Mouse (Mus musculus) ES-E14 (cell line): ENCODE measurements around the gene Scarb1. TPM values are rescaled to one million over a fixed set of nuclear protein-coding genes. Genes with fewer than 3 reads are reported as not detected.

ENCODE experiments used
- DNase-seq: peaks from one replicate; pipeline ENCODE4 v3.0.0-alpha.2; 2013; ENCODE audit warnings: low read depth, low spot score
- H3K27ac ChIP-seq: 2 replicates; pipeline ENCODE4 v1.5.1; 2012; ENCODE audit warnings: low read depth, mild to moderate bottlenecking, low read length, moderate library complexity, mixed read lengths; ENCODE audit not compliant: poor library complexity, insufficient read depth, severe bottlenecking
- H3K36me3 ChIP-seq: 2 replicates; pipeline ENCODE4 v1.6.1; 2012; ENCODE audit warnings: mild to moderate bottlenecking, low read length, moderate library complexity, mixed read lengths; ENCODE audit not compliant: control insufficient read depth, poor library complexity, insufficient read depth, severe bottlenecking
- H3K4me1 ChIP-seq, 2 experiments: fragments of 150-350 bp in 1 of 2; sonication (generic) in 1 of 2; 2 replicates each; pipeline ENCODE4 v1.6.1; 2012; ENCODE audit warnings: low read length in 2 of 2, mild to moderate bottlenecking in 1 of 2, mixed read lengths in 1 of 2; ENCODE audit not compliant: control insufficient read depth in 2 of 2, insufficient read depth in 2 of 2, poor library complexity in 1 of 2
- H3K4me3 ChIP-seq, 2 experiments: fragments of 150-350 bp in 1 of 2; sonication (generic) in 1 of 2; 2 replicates each; pipeline ENCODE4 v1.5.1; 2012; ENCODE audit warnings: low read length in 2 of 2, low read depth in 1 of 2, mild to moderate bottlenecking in 1 of 2, mixed read lengths in 1 of 2; ENCODE audit not compliant: insufficient read depth in 1 of 2, poor library complexity in 1 of 2, severe bottlenecking in 1 of 2
- H3K9ac ChIP-seq: 2 replicates; pipeline ENCODE4 v1.6.1; 2012; ENCODE audit warnings: low read depth, mild to moderate bottlenecking, low read length, mixed read lengths; ENCODE audit not compliant: poor library complexity, insufficient read depth, severe bottlenecking
- H3K9me3 ChIP-seq: fragments of 150-350 bp; sonication (generic); 2 replicates; pipeline ENCODE4 v1.6.1; 2012; ENCODE audit warnings: low read depth, mild to moderate bottlenecking, low read length; ENCODE audit not compliant: control insufficient read depth, insufficient read depth
- CHD2 ChIP-seq: IDR thresholded peaks from 2 replicates; pipeline ENCODE4 v1.6.1; 2014; ENCODE audit warnings: mild to moderate bottlenecking, low read depth, low read length, inconsistent platforms
- HCFC1 ChIP-seq: IDR thresholded peaks from 2 replicates; pipeline ENCODE4 v1.6.1; 2012; ENCODE audit warnings: low read length, inconsistent platforms, borderline replicate concordance; ENCODE audit not compliant: insufficient read depth
- MAFK ChIP-seq: IDR thresholded peaks from 2 replicates; pipeline ENCODE4 v1.6.1; 2014; ENCODE audit warnings: mild to moderate bottlenecking, low read depth, low read length, inconsistent platforms; ENCODE audit not compliant: insufficient read depth
- ZC3H11A ChIP-seq: IDR thresholded peaks from 2 replicates; pipeline ENCODE4 v1.6.1; 2012; ENCODE audit warnings: low read depth, mild to moderate bottlenecking, inconsistent platforms, low read length, borderline replicate concordance
- ZNF384 ChIP-seq: IDR thresholded peaks from 2 replicates; pipeline ENCODE4 v1.6.1; 2012; ENCODE audit warnings: low read depth, low read length, inconsistent platforms
- in situ Hi-C, 2 experiments: fragments of 600-800 bp; cut with MboI; formaldehyde crosslinking; loops; one replicate each; pipeline ENCODE4 v1.15.1; 2025; ENCODE audit warnings: low sequenced_read_pairs in 2 of 2, inconsistent platforms in 1 of 2; ENCODE audit not compliant: unreplicated experiment in 2 of 2
- total RNA-seq: library from RNA; depleted of rRNA; stranded (reverse); fragments of 300-350 nt; gene quantifications from 2 replicates; pipeline ENCODE4 v1.2.3, GENCODE M21; 2012

Gene Scarb1
- total RNA-seq, 1 experiment, result 28.8 TPM

DNA sequence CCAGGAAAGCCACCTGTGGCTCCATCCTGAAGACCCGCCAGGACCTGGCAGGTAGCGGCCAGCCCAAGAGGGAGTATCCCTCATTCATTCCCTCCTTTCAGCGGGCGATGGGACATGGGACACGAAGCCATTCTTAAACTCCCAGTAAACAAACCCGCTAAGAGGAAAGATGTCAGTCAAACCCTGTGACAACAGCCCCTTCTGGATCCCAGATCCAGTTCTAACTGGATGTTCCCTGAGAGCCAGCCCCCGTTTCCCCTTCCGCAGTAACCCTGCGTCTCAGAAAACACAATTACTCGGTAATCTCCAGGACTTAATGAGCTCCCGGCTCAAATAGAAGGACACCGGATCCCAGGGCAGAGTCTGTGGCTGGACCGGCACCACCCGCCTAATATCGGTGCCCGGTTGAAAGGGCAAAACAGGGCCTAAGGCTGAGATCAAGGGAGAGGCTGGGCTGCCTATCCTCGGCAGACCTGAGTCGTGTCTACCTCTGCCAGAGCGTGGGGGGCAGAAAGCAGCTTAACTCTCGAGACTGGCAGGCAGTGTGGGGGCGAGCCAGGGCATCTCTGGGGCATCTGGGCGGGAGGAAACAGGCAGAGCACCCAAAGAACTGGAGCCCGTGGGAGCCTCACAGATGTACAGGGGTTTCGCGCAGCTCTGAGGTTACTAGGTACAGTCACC, 903 bp downstream of the Scarb1 start:
- Histone ChIP-seq H3K4me1 (peaks cover 3 to 4% of the 10 kb centered on the region in 2 experiments; a peak in 2 of 4 replicates), H3K36me3 (no peaks in the 10 kb centered on the region), H3K27ac (no peak overlapping the region), H3K9ac (peak overlapping the region; percentile 65; the same call in 1 of the 2 replicates), H3K9me3 (no peaks in the 10 kb centered on the region), H3K4me3 (peak overlapping the region; percentile 75 to 99)
- TF ChIP-seq MAFK (no peak), ZC3H11A (no peak), CHD2 (no peak), HCFC1 (no peak), ZNF384 (no peak)
- DNase-seq, result no peak
- in situ Hi-C loops, result no loop called here

DNA sequence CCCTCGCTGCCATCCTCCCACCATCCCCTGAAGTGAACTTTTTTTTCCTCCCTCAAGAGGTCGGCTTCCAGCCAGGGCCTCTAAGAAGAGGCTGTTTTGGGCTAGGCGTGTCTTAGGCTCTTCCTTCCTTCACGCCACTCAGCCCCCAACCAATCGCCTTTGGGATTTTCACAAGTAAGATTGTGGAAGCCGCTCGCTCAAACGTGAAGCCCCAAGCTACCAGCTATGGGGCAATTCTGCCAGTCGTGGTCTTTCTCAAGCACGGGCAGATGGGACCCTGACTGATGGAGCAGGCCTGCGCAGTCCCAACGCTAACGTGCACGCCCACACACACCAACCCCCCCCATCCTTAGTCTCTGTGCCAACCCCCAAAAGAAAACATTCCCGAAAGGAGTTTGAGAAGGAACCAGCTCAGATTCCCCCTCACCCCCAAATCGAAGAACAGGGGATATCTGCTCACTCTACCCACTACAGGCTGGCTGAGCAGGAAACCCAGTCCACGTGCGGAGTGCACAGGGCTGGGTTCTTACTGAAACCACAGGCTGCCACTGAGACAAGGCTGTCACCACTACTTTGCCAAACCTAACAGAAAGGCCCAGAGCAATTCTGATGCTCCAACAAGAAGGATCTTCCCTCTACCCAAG, 1.7 kb downstream of the Scarb1 start:
- Histone ChIP-seq H3K9me3 (no peaks in the 10 kb centered on the region), H3K4me1 (peaks cover 4 to 7% of the 10 kb centered on the region in 2 experiments; a peak in 3 of 4 replicates), H3K9ac (peak overlapping the region; percentile 65; the same call in 1 of the 2 replicates), H3K4me3 (peak overlapping the region; percentile 75 to 99), H3K27ac (no peak overlapping the region), H3K36me3 (peaks cover 2% of the 10 kb centered on the region; the same call in 1 of the 2 replicates)
- in situ Hi-C loops, result no loop called here
- no peak for DNase-seq
- TF ChIP-seq CHD2 (no peak), ZC3H11A (no peak), ZNF384 (no peak), MAFK (no peak), HCFC1 (no peak)

DNA sequence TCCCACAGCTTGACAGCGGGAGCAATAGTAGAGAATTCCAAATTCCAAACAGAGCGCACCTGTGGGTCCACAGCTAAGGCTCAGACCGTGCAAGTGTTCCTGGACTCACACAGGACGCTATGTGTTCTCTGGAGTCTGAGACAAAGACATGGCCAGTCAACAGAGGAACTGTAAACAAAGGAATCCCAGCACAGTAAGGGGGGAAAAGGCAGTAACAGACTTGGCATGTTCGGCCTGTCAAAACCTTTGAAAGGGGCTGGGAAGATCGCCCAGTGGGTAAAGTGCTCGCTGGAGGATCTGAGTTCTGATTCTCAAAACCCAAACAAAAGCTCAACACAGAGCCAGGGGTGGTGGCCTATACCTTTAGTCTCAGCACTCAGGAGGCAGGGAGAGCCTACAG, 3.4 kb downstream of the Scarb1 start:
- Histone ChIP-seq H3K36me3 (peaks cover 2% of the 10 kb centered on the region; the same call in 1 of the 2 replicates), H3K27ac (no peak overlapping the region), H3K4me3 (no peak overlapping the region), H3K9ac (no peak overlapping the region), H3K4me1 (peaks cover 4 to 7% of the 10 kb centered on the region in 2 experiments; a peak in 3 of 4 replicates), H3K9me3 (no peaks in the 10 kb centered on the region)
- no peak for DNase-seq
- no peak for TF ChIP-seq ZC3H11A
- no peak for TF ChIP-seq CHD2
- no peak for TF ChIP-seq HCFC1
- TF ChIP-seq ZNF384, result no peak
- no peak for TF ChIP-seq MAFK
- in situ Hi-C loops, result no loop called here

- Histone ChIP-seq H3K9me3 (no peaks in the 10 kb centered on the region), H3K4me3 (no peak overlapping the region), H3K4me1 (peaks cover 4 to 10% of the 10 kb centered on the region in 2 experiments; a peak in 3 of 4 replicates), H3K36me3 (peaks cover 2% of the 10 kb centered on the region; the same call in 1 of the 2 replicates), H3K27ac (no peak overlapping the region), H3K9ac (no peak overlapping the region)
- TF ChIP-seq HCFC1 (no peak), ZC3H11A (no peak), CHD2 (no peak), ZNF384 (no peak), MAFK (no peak)
- DNase-seq, result no peak
- in situ Hi-C loops, result no loop called here
Measured at GRCm38 (mm10) chr5:125337012-125337411, 3.9 kb downstream of the Scarb1 start.
